Comparison of ENCODE assay signal across 17 mouse cellular contexts in genomic region chr8:11055557-11056174, GRCm38 (mm10). TPM values are rescaled to one million over a fixed set of nuclear protein-coding genes. Genes with fewer than 3 reads are reported as not detected.
DNase-seq lines count a peak whose midpoint lies in the region; ATAC-seq and TF ChIP-seq lines count a peak whose summit lies in the region.
"Had no signal": no experiment of that assay in that cellular context is flagged by ENCODE, and none has a peak within 500 bp of the region (broad histone marks: within the 10 kb centered on the region; RNA-seq: fewer than 3 reads in every experiment).

No protein-coding gene starts in this region.

- H3K36me3 ChIP-seq in lung, embryonic 14.5 days (ENCODE audit: insufficient read depth) = no peaks in the 10 kb centered on the region
- H3K36me3 ChIP-seq in liver, embryonic 11.5 days (ENCODE audit: control insufficient read depth, insufficient read depth, low read length) = no peaks in the 10 kb centered on the region
- H3K36me3 ChIP-seq in stomach, postnatal 0 days (ENCODE audit: control insufficient read depth, insufficient read depth, low read length) = no peaks in the 10 kb centered on the region
- no peaks in the 10 kb centered on the region for H3K36me3 ChIP-seq in midbrain, embryonic 15.5 days (replicated peaks)
- no peaks in the 10 kb centered on the region for H3K36me3 ChIP-seq in hindbrain, embryonic 11.5 days (ENCODE audit: control insufficient read depth, insufficient read depth, low read length)
- H3K36me3 ChIP-seq: embryonic facial prominence, embryonic 13.5 days; forebrain, embryonic 12.5 days; heart, embryonic 13.5 days; hindbrain, embryonic 13.5 days; lung, embryonic 15.5 days; neural tube, embryonic 13.5 days had no signal

- H3K4me2 ChIP-seq in lung, embryonic 14.5 days = no peak overlapping the region
- no peak overlapping the region for H3K4me2 ChIP-seq in liver, embryonic 11.5 days
- H3K4me2 ChIP-seq in stomach, postnatal 0 days (replicated peaks; ENCODE audit: low read depth) = no peak overlapping the region
- no peak overlapping the region for H3K4me2 ChIP-seq in midbrain, embryonic 15.5 days
- no peak overlapping the region for H3K4me2 ChIP-seq in hindbrain, embryonic 11.5 days (replicated peaks; ENCODE audit: low read depth, low read length)
- H3K4me2 ChIP-seq: embryonic facial prominence, embryonic 13.5 days; forebrain, embryonic 12.5 days; heart, embryonic 13.5 days; hindbrain, embryonic 13.5 days; lung, embryonic 15.5 days; neural tube, embryonic 13.5 days had no signal

- no peaks in the 10 kb centered on the region for H3K9me3 ChIP-seq in lung, embryonic 14.5 days (ENCODE audit: low read depth, low read length)
- no peaks in the 10 kb centered on the region for H3K9me3 ChIP-seq in liver, embryonic 11.5 days (ENCODE audit: control insufficient read depth, low read length)
- H3K9me3 ChIP-seq in stomach, postnatal 0 days (ENCODE audit: control insufficient read depth, low read length) = no peaks in the 10 kb centered on the region
- no peaks in the 10 kb centered on the region for H3K9me3 ChIP-seq in midbrain, embryonic 15.5 days
- H3K9me3 ChIP-seq in hindbrain, embryonic 11.5 days (ENCODE audit: control insufficient read depth, low read length) = no peaks in the 10 kb centered on the region
- H3K9me3 ChIP-seq: embryonic facial prominence, embryonic 13.5 days; forebrain, embryonic 12.5 days; heart, embryonic 13.5 days; hindbrain, embryonic 13.5 days; lung, embryonic 15.5 days; megakaryocyte, embryonic 14.5 days; neural tube, embryonic 13.5 days had no signal

- no peak overlapping the region for H3K9ac ChIP-seq in lung, embryonic 14.5 days
- H3K9ac ChIP-seq in liver, embryonic 11.5 days (ENCODE audit: low read depth, low read length) = no peak overlapping the region
- no peak overlapping the region for H3K9ac ChIP-seq in stomach, postnatal 0 days (ENCODE audit: low read length)
- H3K9ac ChIP-seq in midbrain, embryonic 15.5 days = no peak overlapping the region
- no peak overlapping the region for H3K9ac ChIP-seq in hindbrain, embryonic 11.5 days (ENCODE audit: low read depth, low read length)
- H3K9ac ChIP-seq: embryonic facial prominence, embryonic 13.5 days; forebrain, embryonic 12.5 days; heart, embryonic 13.5 days; hindbrain, embryonic 13.5 days; lung, embryonic 15.5 days; neural tube, embryonic 13.5 days had no signal

- whole genome bisulfite sequencing in lung, embryonic 14.5 days = 48% methylated on average over 16 of the region's 16 CpGs
- WGBS in lung, adult 2 months = 68% methylated on average over 16 of the region's 16 CpGs
- WGBS in liver, embryonic 11.5 days = 67% methylated on average over 16 of the region's 16 CpGs
- 44% methylated on average over 16 of the region's 16 CpGs for WGBS in stomach, postnatal 0 days
- 74% methylated on average over 16 of the region's 16 CpGs for WGBS in midbrain, embryonic 15.5 days
- WGBS in hindbrain, embryonic 11.5 days = 65% methylated on average over 16 of the region's 16 CpGs

- H3K27ac ChIP-seq in lung, embryonic 14.5 days (ENCODE audit: low read depth) = no peak overlapping the region
- peak overlapping the region; percentile 52 for H3K27ac ChIP-seq in liver, embryonic 11.5 days (ENCODE audit: low read depth, low read length)
- peak overlapping the region; percentile 91 for H3K27ac ChIP-seq in stomach, postnatal 0 days (replicated peaks)
- H3K27ac ChIP-seq in midbrain, embryonic 15.5 days = no peak overlapping the region
- H3K27ac ChIP-seq in hindbrain, embryonic 11.5 days (ENCODE audit: low read depth, low read length) = no peak overlapping the region
- H3K27ac ChIP-seq: embryonic facial prominence, embryonic 13.5 days; forebrain, embryonic 12.5 days; heart, embryonic 13.5 days; hindbrain, embryonic 13.5 days; lung, embryonic 15.5 days; neural tube, embryonic 13.5 days had no signal

- TF ChIP-seq EP300 in stomach, postnatal 0 days (optimal IDR thresholded peaks at IDR 0.05) = no peak

- H3K27me3 ChIP-seq in lung, embryonic 14.5 days (ENCODE audit: insufficient read depth, low read length) = no peaks in the 10 kb centered on the region
- peaks cover 2% of the 10 kb centered on the region; the same call in 1 of the 2 replicates for H3K27me3 ChIP-seq in liver, embryonic 11.5 days (replicated peaks; ENCODE audit: control insufficient read depth, insufficient read depth, low read length)
- no peaks in the 10 kb centered on the region for H3K27me3 ChIP-seq in stomach, postnatal 0 days (ENCODE audit: control insufficient read depth, insufficient read depth, low read length)
- H3K27me3 ChIP-seq in midbrain, embryonic 15.5 days (replicated peaks) = no peaks in the 10 kb centered on the region
- H3K27me3 ChIP-seq in hindbrain, embryonic 11.5 days (ENCODE audit: control insufficient read depth, insufficient read depth, low read length) = no peaks in the 10 kb centered on the region
- H3K27me3 ChIP-seq: embryonic facial prominence, embryonic 13.5 days; hindbrain, embryonic 13.5 days; lung, embryonic 15.5 days had no signal

- ATAC-seq in lung, embryonic 14.5 days (ENCODE audit: insufficient read depth) = peak; percentile 41; the same call in 1 of the 2 replicates
- peak; percentile 69 for ATAC-seq in liver, embryonic 11.5 days (replicated peaks; ENCODE audit: low FRiP score)
- peak; percentile 85 for ATAC-seq in stomach, postnatal 0 days (ENCODE audit: low FRiP score, low TSS enrichment)
- no peak for ATAC-seq in midbrain, embryonic 15.5 days (replicated peaks)
- no peak for ATAC-seq in hindbrain, embryonic 11.5 days (ENCODE audit: low FRiP score)

- TF ChIP-seq POLR2A in lung, adult 2 months (IDR thresholded peaks at IDR 0.05; ENCODE audit: borderline replicate concordance, extremely low read depth, low read depth, low read length) = no peak

- no peak for TF ChIP-seq CTCF in lung, embryonic 14.5 days (IDR thresholded peaks at IDR 0.05; ENCODE audit: low read depth)
- TF ChIP-seq CTCF in lung, adult 2 months (IDR thresholded peaks at IDR 0.05; ENCODE audit: insufficient read depth, low read length) = no peak
- no peak for TF ChIP-seq CTCF in stomach, postnatal 0 days (IDR thresholded peaks at IDR 0.05; ENCODE audit: low read depth)

- no peak for DNase-seq in lung, embryonic 14.5 days
- DNase-seq in lung, adult 2 months = no peak
- DNase-seq in kidney, postnatal 10 days = peak; percentile 20
- DNase-seq in liver, embryonic 11.5 days (ENCODE audit: low spot score) = no peak
- DNase-seq in stomach, postnatal 0 days (ENCODE audit: low spot score) = peak; percentile 83
- DNase-seq in adrenal gland, postnatal 10 days = no peak
- DNase-seq in hindbrain, embryonic 11.5 days (ENCODE audit: low spot score) = no peak
- DNase-seq: cerebellum, adult 8-10 months; layer of hippocampus, adult 9-11 months had no signal

- H3K4me3 ChIP-seq in lung, embryonic 14.5 days (ENCODE audit: low read depth, low read length) = no peak overlapping the region
- H3K4me3 ChIP-seq in lung, adult 2 months (replicated peaks; ENCODE audit: extremely low read depth, low read depth, low read length) = no peak overlapping the region
- H3K4me3 ChIP-seq in liver, embryonic 11.5 days (ENCODE audit: low read depth, low read length) = no peak overlapping the region
- no peak overlapping the region for H3K4me3 ChIP-seq in stomach, postnatal 0 days (ENCODE audit: low read depth, low read length)
- no peak overlapping the region for H3K4me3 ChIP-seq in midbrain, embryonic 15.5 days
- no peak overlapping the region for H3K4me3 ChIP-seq in hindbrain, embryonic 11.5 days (ENCODE audit: low read depth, low read length)
- H3K4me3 ChIP-seq: embryonic facial prominence, embryonic 13.5 days; forebrain, embryonic 12.5 days; heart, embryonic 13.5 days; hindbrain, embryonic 13.5 days; lung, embryonic 15.5 days; megakaryocyte, embryonic 14.5 days; neural tube, embryonic 13.5 days had no signal

- no peaks in the 10 kb centered on the region for H3K4me1 ChIP-seq in lung, embryonic 14.5 days (ENCODE audit: insufficient read depth)
- H3K4me1 ChIP-seq in lung, adult 2 months (ENCODE audit: control insufficient read depth, insufficient read depth, low read length) = no peaks in the 10 kb centered on the region
- 0 out of 2 replicates have a peak, but pooled peaks cover 7% of the 10 kb centered on the region for H3K4me1 ChIP-seq in liver, embryonic 11.5 days (replicated peaks; ENCODE audit: control insufficient read depth, insufficient read depth, low read length)
- no peaks in the 10 kb centered on the region; the same call in 1 of the 2 replicates for H3K4me1 ChIP-seq in stomach, postnatal 0 days (replicated peaks; ENCODE audit: control insufficient read depth, insufficient read depth)
- no peaks in the 10 kb centered on the region for H3K4me1 ChIP-seq in midbrain, embryonic 15.5 days
- H3K4me1 ChIP-seq in hindbrain, embryonic 11.5 days (replicated peaks; ENCODE audit: control insufficient read depth, insufficient read depth, low read length) = no peaks in the 10 kb centered on the region
- H3K4me1 ChIP-seq: forebrain, embryonic 12.5 days; lung, embryonic 15.5 days had no signal

RNA-seq across cellular contexts. Expression of gene Irs2, which starts 47.4 kb away (rescaled TPM):
- 5.7 TPM in 2 replicates for polyA plus RNA-seq in lung, embryonic 14.5 days (2014; fragmentation: Nextera tagmentation; extraction: Ambion mirVana)
- 20.7 and 27.1 TPM in 2 replicates for polyA plus RNA-seq in lung, adult 2 months (2012; rRNA removed)
- 8.3 and 8.9 TPM in 2 replicates for polyA plus RNA-seq in liver, embryonic 11.5 days (2014; fragmentation: Nextera tagmentation; extraction: Ambion mirVana)
- 3.3 and 3.9 TPM in 2 replicates for polyA plus RNA-seq in stomach, postnatal 0 days (2015; fragmentation: Nextera tagmentation; extraction: Ambion mirVana)
- total RNA-seq in adrenal gland, postnatal 10 days (2021) = 10 to 100 TPM; 33.4 to 80.8 TPM
- polyA plus RNA-seq in midbrain, embryonic 15.5 days (2015; fragmentation: Nextera tagmentation; extraction: Ambion mirVana) = 6.8 and 6.9 TPM in 2 replicates
- polyA plus RNA-seq in hindbrain, embryonic 11.5 days (2014; fragmentation: Nextera tagmentation; extraction: Ambion mirVana) = 5.6 and 6.1 TPM in 2 replicates

Comparison
In these comparisons a context has a peak if more than half of its experiments do, and no peak if none do; other contexts are left out.
1. ATAC-seq: peak in lung, embryonic 14.5 days (single experiment), liver, embryonic 11.5 days (single experiment) and stomach, postnatal 0 days (single experiment); none in midbrain, embryonic 15.5 days (single experiment) and hindbrain, embryonic 11.5 days (single experiment).
2. DNase-seq: peak in kidney, postnatal 10 days (single experiment) and stomach, postnatal 0 days (single experiment); none in lung, embryonic 14.5 days (single experiment), lung, adult 2 months (single experiment), liver, embryonic 11.5 days (single experiment), adrenal gland, postnatal 10 days (single experiment) and hindbrain, embryonic 11.5 days (single experiment).
3. H3K27ac ChIP-seq: peak in liver, embryonic 11.5 days (single experiment) and stomach, postnatal 0 days (single experiment); none in lung, embryonic 14.5 days (single experiment), midbrain, embryonic 15.5 days (single experiment) and hindbrain, embryonic 11.5 days (single experiment).